Mouse (Mus musculus) CH12.LX (cell line): ENCODE results near the gene Plekhs1. TPM values are rescaled to one million over a fixed set of nuclear protein-coding genes. Genes with fewer than 3 reads are reported as not detected.

Experiments used
- DNase-seq: peaks from one replicate; pipeline ENCODE4 v3.0.0-alpha.2; 2013; ENCODE audit errors: extremely low read depth
- H3K27ac ChIP-seq: 2 replicates; pipeline ENCODE4 v1.5.1; 2012; ENCODE audit warnings: low read depth, mild to moderate bottlenecking, control low read depth, moderate library complexity; ENCODE audit not compliant: insufficient read depth
- H3K27me3 ChIP-seq: replicated peaks from 2 replicates; pipeline ENCODE3; 2012; ENCODE audit warnings: inconsistent platforms
- H3K36me3 ChIP-seq, 2 experiments: replicated peaks in 1 of 2; 2 replicates each; pipeline versions ENCODE3 to v1.6.1; 2012; ENCODE audit warnings: inconsistent platforms in 1 of 2, low read length in 1 of 2, mild to moderate bottlenecking in 1 of 2, mixed read lengths in 1 of 2, moderate library complexity in 1 of 2; ENCODE audit not compliant: control insufficient read depth in 1 of 2, insufficient read depth in 1 of 2
- H3K4me1 ChIP-seq, 2 experiments: 2 replicates each; pipeline ENCODE4 v1.6.1; 2012; ENCODE audit warnings: inconsistent platforms in 1 of 2, moderate library complexity in 1 of 2; ENCODE audit not compliant: insufficient read depth in 2 of 2, control insufficient read depth in 1 of 2
- H3K4me2 ChIP-seq: 2 replicates; pipeline ENCODE4 v1.6.1; 2012; ENCODE audit warnings: low read depth, mild to moderate bottlenecking, control low read depth; ENCODE audit not compliant: poor library complexity, insufficient read depth, severe bottlenecking
- H3K4me3 ChIP-seq, 3 experiments: fragments of 150-350 bp in 1 of 3; sonication (generic) in 1 of 3; replicated peaks in 1 of 3; 2 replicates each; pipeline versions ENCODE3 to v1.5.1; 2011 to 2012; ENCODE audit warnings: low read depth in 2 of 3, low read length in 2 of 3, mild to moderate bottlenecking in 2 of 3, moderate library complexity in 2 of 3, control low read depth in 1 of 3, improper control_type of control experiment in 1 of 3, inconsistent platforms in 1 of 3, mixed read lengths in 1 of 3; ENCODE audit not compliant: poor library complexity in 1 of 3
- H3K79me2 ChIP-seq: replicated peaks from 2 replicates; pipeline ENCODE4 v1.6.1; 2012; ENCODE audit warnings: mild to moderate bottlenecking, moderate library complexity; ENCODE audit not compliant: control insufficient read depth, poor library complexity, insufficient read depth, severe bottlenecking; ENCODE audit errors: extremely low read depth
- H3K9ac ChIP-seq: 2 replicates; pipeline ENCODE4 v1.6.1; 2012; ENCODE audit warnings: low read depth, mild to moderate bottlenecking, control low read depth, moderate library complexity; ENCODE audit not compliant: insufficient read depth
- H3K9me3 ChIP-seq: replicated peaks from 2 replicates; pipeline ENCODE3; 2012; ENCODE audit warnings: low read length, inconsistent platforms, mixed read lengths
- BHLHE40 ChIP-seq: IDR thresholded peaks from 2 replicates; pipeline ENCODE4 v1.6.1; 2011; ENCODE audit warnings: mild to moderate bottlenecking, low read depth, low read length, improper control_type of control experiment
- CHD1 ChIP-seq: IDR thresholded peaks from 2 replicates; pipeline ENCODE4 v1.6.1; 2012; ENCODE audit warnings: low read depth, low read length, improper control_type of control experiment, inconsistent platforms
- CHD2 ChIP-seq: IDR thresholded peaks from 2 replicates; pipeline ENCODE4 v1.6.1; 2011; ENCODE audit warnings: low read length, improper control_type of control experiment
- CTCF ChIP-seq, 2 experiments: IDR thresholded peaks in 1 of 2; conservative IDR thresholded peaks in 1 of 2; 2 replicates each; pipeline ENCODE4 v1.5.1; 2011 to 2012; ENCODE audit warnings: low read depth in 2 of 2, low read length in 2 of 2, improper control_type of control experiment in 1 of 2, inconsistent platforms in 1 of 2, mild to moderate bottlenecking in 1 of 2, moderate library complexity in 1 of 2
- EP300 ChIP-seq: IDR thresholded peaks from 2 replicates; pipeline ENCODE4 v1.6.1; 2011; ENCODE audit warnings: low read length, improper control_type of control experiment
- ETS1 ChIP-seq: conservative IDR thresholded peaks from 2 replicates; pipeline ENCODE4 v1.6.1; 2012; ENCODE audit warnings: low read depth, mild to moderate bottlenecking, inconsistent platforms, low read length, improper control_type of control experiment, moderate library complexity
- GABPA ChIP-seq: IDR thresholded peaks from 2 replicates; pipeline ENCODE4 v1.6.1; 2012; ENCODE audit warnings: low read depth, low read length, improper control_type of control experiment, inconsistent platforms; ENCODE audit not compliant: insufficient replicate concordance
- JUN ChIP-seq: IDR thresholded peaks from 2 replicates; pipeline ENCODE4 v1.6.1; 2011; ENCODE audit warnings: low read depth, mild to moderate bottlenecking, low read length, improper control_type of control experiment, moderate library complexity; ENCODE audit not compliant: insufficient read depth
- JUND ChIP-seq: conservative IDR thresholded peaks from 2 replicates; pipeline ENCODE4 v1.6.1; 2011; ENCODE audit warnings: low read depth, low read length, improper control_type of control experiment
- KAT2A ChIP-seq: IDR thresholded peaks from 2 replicates; pipeline ENCODE4 v1.6.1; 2012; ENCODE audit warnings: low read length, improper control_type of control experiment, inconsistent platforms; ENCODE audit not compliant: insufficient replicate concordance
- MAFK ChIP-seq: IDR thresholded peaks from 2 replicates; pipeline ENCODE4 v1.6.1; 2011; ENCODE audit warnings: low read length, improper control_type of control experiment; ENCODE audit not compliant: insufficient replicate concordance
- MAX ChIP-seq: IDR thresholded peaks from 2 replicates; pipeline ENCODE4 v1.6.1; 2011; ENCODE audit warnings: low read length, improper control_type of control experiment
- MAZ ChIP-seq: IDR thresholded peaks from 2 replicates; pipeline ENCODE4 v1.6.1; 2012; ENCODE audit warnings: low read depth, mild to moderate bottlenecking, inconsistent platforms, low read length, improper control_type of control experiment, moderate library complexity
- MEF2A ChIP-seq: IDR thresholded peaks from 2 replicates; pipeline ENCODE4 v1.6.1; 2014; ENCODE audit warnings: low read depth, mild to moderate bottlenecking, inconsistent platforms, low read length, improper control_type of control experiment, borderline replicate concordance
- MXI1 ChIP-seq: IDR thresholded peaks from 2 replicates; pipeline ENCODE4 v1.6.1; 2011; ENCODE audit warnings: mild to moderate bottlenecking, low read depth, low read length, improper control_type of control experiment
- NELFE ChIP-seq: IDR thresholded peaks from 2 replicates; pipeline ENCODE4 v1.6.1; 2011; ENCODE audit warnings: low read depth, low read length, improper control_type of control experiment
- NRF1 ChIP-seq: IDR thresholded peaks from 2 replicates; pipeline ENCODE4 v1.6.1; 2014; ENCODE audit warnings: low read depth, mild to moderate bottlenecking, inconsistent platforms, low read length, improper control_type of control experiment, moderate library complexity
- PAX5 ChIP-seq: IDR thresholded peaks from 2 replicates; pipeline ENCODE4 v1.6.1; 2012; ENCODE audit warnings: low read length, inconsistent platforms, mixed read lengths
- POLR2A ChIP-seq: IDR thresholded peaks from 2 replicates; pipeline ENCODE4 v1.6.1; 2011; ENCODE audit warnings: low read depth, mild to moderate bottlenecking, improper control_type of control experiment, low read length
- POLR2AphosphoS2 ChIP-seq: IDR thresholded peaks from 2 replicates; pipeline ENCODE4 v1.6.1; 2011; ENCODE audit warnings: low read depth, low read length, improper control_type of control experiment
- RCOR1 ChIP-seq: conservative IDR thresholded peaks from 2 replicates; pipeline ENCODE4 v1.6.1; 2012; ENCODE audit warnings: low read depth, mild to moderate bottlenecking, inconsistent platforms, low read length, improper control_type of control experiment
- SIN3A ChIP-seq: IDR thresholded peaks from 2 replicates; pipeline ENCODE4 v1.6.1; 2012; ENCODE audit warnings: low read length, improper control_type of control experiment, inconsistent platforms
- TCF12 ChIP-seq: IDR thresholded peaks from 2 replicates; pipeline ENCODE4 v1.6.1; 2014; ENCODE audit warnings: low read depth, mild to moderate bottlenecking, inconsistent platforms, low read length, improper control_type of control experiment
- UBTF ChIP-seq: IDR thresholded peaks from 2 replicates; pipeline ENCODE4 v1.6.1; 2012; ENCODE audit warnings: low read depth, mild to moderate bottlenecking, inconsistent platforms, low read length, improper control_type of control experiment, moderate library complexity
- ZKSCAN1 ChIP-seq: IDR thresholded peaks from 2 replicates; pipeline ENCODE4 v1.6.1; 2012; ENCODE audit warnings: low read depth, inconsistent platforms, low read length, improper control_type of control experiment, borderline replicate concordance
- ZMIZ1 ChIP-seq: IDR thresholded peaks from 2 replicates; pipeline ENCODE4 v1.6.1; 2012; ENCODE audit warnings: low read depth, mild to moderate bottlenecking, inconsistent platforms, low read length, improper control_type of control experiment
- ZNF384 ChIP-seq: IDR thresholded peaks from 2 replicates; pipeline ENCODE4 v1.6.1; 2012; ENCODE audit warnings: low read depth, low read length, improper control_type of control experiment, inconsistent platforms
- dilution Hi-C: fragments of 300-500 bp; cut with MboI; formaldehyde crosslinking; loops from 2 replicates; pipeline ENCODE4 v1.14.3; 2020; ENCODE audit warnings: low sequenced_read_pairs; ENCODE audit not compliant: extremely low pct_unique_long_range_greater_than_20kb, extremely low pct_ligation_motif_present
- in situ Hi-C: fragments of 300-500 bp; cut with MboI; formaldehyde crosslinking; loops from 3 replicates; pipeline ENCODE4 v1.14.3; 2019; ENCODE audit warnings: low sequenced_read_pairs, low pct_ligation_motif_present, low pct_unique_long_range_greater_than_20kb, mixed read lengths
- polyA plus RNA-seq: library from polyadenylated mRNA; unstranded; fragments of >175 nt; gene quantifications from 2 replicates; pipeline ENCODE4 v1.2.1, GENCODE M21; 2012; ENCODE audit warnings: low read depth; ENCODE audit not compliant: insufficient read length
- total RNA-seq, 2 experiments: library from RNA; depleted of rRNA; stranded (reverse); fragments of 300-350 nt in 1 of 2; fragments of >200 nt in 1 of 2; gene quantifications; 2 replicates each; pipeline ENCODE4 v1.2.3; 2012 to 2014

Gene Plekhs1
- total and polyA plus RNA-seq, 3 experiments = not detected

DNA sequence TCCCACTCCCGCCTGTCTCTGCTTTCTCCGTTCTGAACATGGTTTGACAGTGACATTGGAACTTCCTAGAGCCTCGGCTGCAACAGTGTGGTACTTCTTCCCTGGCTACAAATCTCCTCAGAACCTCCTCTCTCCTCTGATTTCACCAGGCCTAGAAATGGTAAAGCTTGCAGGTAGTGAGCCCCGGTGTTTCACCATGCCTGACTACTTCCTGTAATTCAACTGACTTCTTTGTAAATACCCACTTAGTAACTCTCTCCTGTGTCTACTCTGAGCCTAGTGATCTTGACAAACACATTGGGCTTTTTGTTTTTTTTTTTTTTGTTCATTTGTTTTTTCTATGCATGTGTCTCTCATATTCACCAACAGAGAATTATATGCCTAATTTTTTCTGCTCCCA is 6.6 kb upstream of the Plekhs1 start:
- no peak overlapping the region for H3K27ac ChIP-seq
- no peaks in the 10 kb centered on the region for H3K36me3 ChIP-seq
- H3K9ac ChIP-seq = no peak overlapping the region
- H3K4me2 ChIP-seq = no peak overlapping the region
- no peak for DNase-seq
- H3K79me2 ChIP-seq = no peaks in the 10 kb centered on the region
- dilution Hi-C loops (no loop called here), in situ Hi-C loops (no loop called here)
- no peaks in the 10 kb centered on the region for H3K9me3 ChIP-seq
- H3K27me3 ChIP-seq = no peaks in the 10 kb centered on the region
- no peak overlapping the region for H3K4me3 ChIP-seq
- no peak for TF ChIP-seq JUND
- no peak for TF ChIP-seq JUN
- TF ChIP-seq EP300 = no peak
- no peak for TF ChIP-seq MXI1
- TF ChIP-seq RCOR1 = no peak
- TF ChIP-seq MAFK = no peak
- no peak for TF ChIP-seq PAX5
- TF ChIP-seq CHD2 = no peak
- TF ChIP-seq MEF2A = no peak
- no peak for TF ChIP-seq UBTF
- no peak for TF ChIP-seq ETS1
- TF ChIP-seq POLR2AphosphoS2 = no peak
- no peak for TF ChIP-seq NRF1
- no peak for TF ChIP-seq POLR2A
- TF ChIP-seq MAX = no peak
- no peak for TF ChIP-seq BHLHE40
- no peak for TF ChIP-seq MAZ
- no peak for TF ChIP-seq ZNF384
- peaks cover 11 to 20% of the 10 kb centered on the region in 2 experiments for H3K4me1 ChIP-seq

DNA sequence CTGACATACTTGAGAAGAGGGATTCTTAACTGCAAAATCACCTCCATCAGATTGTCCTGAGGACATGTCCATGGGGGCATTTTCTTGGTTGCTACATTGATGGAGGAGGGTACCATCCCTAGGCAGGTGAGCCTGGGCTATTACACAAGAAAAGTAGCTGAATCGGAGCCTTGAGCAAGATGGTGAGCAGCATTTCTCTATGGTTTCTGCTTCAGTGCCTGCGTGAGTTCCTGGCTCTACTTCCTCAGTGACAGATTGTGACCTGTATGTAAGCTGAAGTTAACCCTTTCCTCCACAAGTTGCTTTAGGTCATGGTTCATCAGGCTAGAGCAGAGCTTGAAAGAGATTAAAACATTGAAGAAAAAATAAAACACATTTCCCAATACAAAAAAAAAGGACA is 6.1 kb upstream of the Plekhs1 start:
- no peak overlapping the region for H3K9ac ChIP-seq
- TF ChIP-seq GABPA (no peak), ZMIZ1 (no peak), ZKSCAN1 (no peak), CTCF (conservative IDR thresholded peaks at IDR 0.05 in 1 of 2, IDR thresholded peaks at IDR 0.05 in 1 of 2; ENCODE audit: low read depth in 2 of 2, low read length in 2 of 2) (no peak), POLR2A (no peak), KAT2A (no peak), MAX (no peak), MEF2A (no peak), CHD1 (no peak), NELFE (no peak), TCF12 (no peak), SIN3A (no peak), EP300 (no peak)
- TF ChIP-seq, all 38 proteins: peak for 0
- H3K4me3 ChIP-seq = no peak overlapping the region
- H3K27ac ChIP-seq = no peak overlapping the region
- no peaks in the 10 kb centered on the region for H3K9me3 ChIP-seq
- in situ Hi-C loops (no loop called here), dilution Hi-C loops (no loop called here)
- peak; percentile 27 for DNase-seq
- H3K79me2 ChIP-seq = no peaks in the 10 kb centered on the region
- H3K36me3 ChIP-seq = no peaks in the 10 kb centered on the region
- H3K4me2 ChIP-seq = no peak overlapping the region
- H3K27me3 ChIP-seq = no peaks in the 10 kb centered on the region
- peaks cover 11 to 20% of the 10 kb centered on the region in 2 experiments for H3K4me1 ChIP-seq
